Mouse (Mus musculus): ENCODE measurements around the gene Xrn1.
"Not testable (repeated sequence)": the region's sequence is repeated elsewhere in the genome, so short reads cannot be mapped to it uniquely, and the experiment has no call there.

Xrn1 gene

DNA sequence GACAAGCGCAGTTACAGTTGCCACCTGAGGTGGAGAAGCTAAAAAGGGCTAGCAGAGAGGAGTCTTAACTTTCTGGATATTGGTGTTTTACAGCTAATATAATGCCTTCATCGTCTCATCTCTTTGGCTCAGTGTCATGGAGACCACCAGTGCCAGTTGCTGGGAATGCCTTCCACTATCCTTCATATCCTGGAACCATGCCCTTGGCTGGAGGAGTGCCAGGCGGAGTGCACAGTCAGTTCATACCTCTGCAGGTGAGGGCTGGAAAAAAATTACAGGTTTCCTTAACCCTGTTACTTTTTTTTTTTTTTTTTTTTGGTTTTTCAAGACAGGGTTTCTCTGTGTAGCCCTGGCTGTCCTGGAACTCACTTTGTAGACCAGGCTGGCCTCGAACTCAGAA lies 96.9 kb downstream of the Xrn1 start:
- DNase-seq (ENCODE audit: low spot score): no peak

DNA sequence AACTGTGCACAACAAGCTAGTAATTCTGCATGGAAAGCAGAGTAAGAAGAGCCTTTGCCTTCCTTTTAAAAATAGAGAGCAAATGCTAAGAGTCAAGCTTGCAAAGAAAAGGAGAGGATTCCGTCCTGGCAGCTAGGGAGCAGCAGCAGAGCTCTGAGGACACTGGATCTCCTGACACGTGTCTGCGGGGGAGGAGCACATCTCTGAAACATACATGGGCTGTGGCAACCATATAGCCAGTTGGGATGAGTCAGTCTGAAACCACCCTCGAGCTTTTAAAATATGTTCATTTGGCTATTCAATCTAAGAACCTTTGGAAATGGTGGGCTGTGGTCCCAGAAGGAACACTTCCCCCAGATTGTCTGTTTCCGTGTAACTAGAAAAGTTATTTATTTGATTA lies 100.3 kb downstream of the Xrn1 start:
- no peak for DNase-seq (ENCODE audit: low spot score)

DNA sequence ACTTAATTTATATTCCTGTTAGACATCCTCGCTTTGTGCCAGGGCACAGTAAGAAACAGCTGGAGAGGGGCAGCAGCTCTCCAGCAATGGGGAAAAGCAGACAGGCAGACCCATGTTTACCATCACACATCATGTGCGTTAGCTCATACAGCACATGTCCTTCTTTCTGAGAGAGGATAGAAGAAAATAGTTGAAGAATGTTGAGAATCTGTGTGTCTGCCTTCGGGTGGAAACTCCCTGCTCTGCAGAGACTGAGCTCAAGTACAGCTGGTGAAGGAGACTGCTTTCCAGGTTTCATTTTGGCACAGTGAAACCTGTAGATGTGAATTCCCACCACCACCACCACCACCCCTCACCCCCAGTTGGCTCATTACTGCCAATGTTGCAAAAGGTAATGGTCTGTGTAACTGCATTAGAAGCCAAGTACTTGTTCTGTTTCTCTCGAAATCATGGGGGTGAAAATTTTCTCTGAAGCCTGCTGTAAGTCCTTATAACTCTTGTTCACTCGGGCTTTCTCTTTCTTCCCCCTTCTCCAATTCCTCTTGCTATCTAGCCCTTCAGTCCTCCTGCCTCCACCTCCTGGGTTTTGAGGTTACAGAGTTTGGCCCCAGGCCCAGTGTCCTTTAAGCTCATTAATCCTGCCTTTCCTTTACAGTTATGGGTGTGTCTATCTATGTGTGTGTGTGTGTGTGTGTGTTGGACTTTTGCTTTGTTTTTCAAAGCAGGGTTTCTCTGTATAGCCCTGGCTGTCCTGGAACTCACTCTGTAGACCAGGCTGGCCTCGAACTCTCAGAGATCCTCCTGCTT lies 102.1 kb downstream of the Xrn1 start:
- no peak for DNase-seq (ENCODE audit: low spot score)

DNA sequence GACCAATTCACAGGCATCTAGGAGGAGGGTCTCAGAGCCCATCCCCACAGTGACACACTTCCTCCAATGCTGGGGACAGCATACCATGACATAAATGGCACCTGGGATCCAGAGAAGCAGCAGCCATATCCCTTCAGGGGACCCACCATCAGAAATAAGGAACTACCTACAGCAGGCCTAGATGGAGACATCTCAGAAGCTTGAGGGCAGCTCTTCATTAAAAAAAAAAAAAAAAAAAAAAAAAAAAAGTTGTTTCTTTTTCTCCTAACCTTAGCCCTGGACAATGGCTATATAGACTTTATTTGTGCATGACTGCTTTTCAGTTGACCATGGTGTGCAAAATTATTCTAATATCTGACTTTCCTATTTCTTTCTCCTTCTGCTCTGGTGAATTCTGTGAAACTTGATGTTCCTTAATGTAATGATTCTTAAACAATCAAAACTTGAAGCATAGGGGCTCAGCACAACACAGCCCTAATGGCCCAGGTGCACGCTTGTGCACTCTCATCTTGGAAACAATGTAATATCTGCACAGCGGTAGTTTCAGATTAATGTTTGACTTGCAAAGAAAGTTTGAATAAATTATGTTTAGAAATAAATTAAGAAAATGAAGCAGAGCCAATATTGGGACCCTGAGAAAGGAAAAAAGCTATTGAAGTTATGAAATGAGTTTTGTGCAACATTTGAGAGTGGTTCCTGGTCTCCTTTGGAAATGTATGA lies 108.7 kb downstream of the Xrn1 start:
- DNase-seq (ENCODE audit: low spot score): no peak

DNA sequence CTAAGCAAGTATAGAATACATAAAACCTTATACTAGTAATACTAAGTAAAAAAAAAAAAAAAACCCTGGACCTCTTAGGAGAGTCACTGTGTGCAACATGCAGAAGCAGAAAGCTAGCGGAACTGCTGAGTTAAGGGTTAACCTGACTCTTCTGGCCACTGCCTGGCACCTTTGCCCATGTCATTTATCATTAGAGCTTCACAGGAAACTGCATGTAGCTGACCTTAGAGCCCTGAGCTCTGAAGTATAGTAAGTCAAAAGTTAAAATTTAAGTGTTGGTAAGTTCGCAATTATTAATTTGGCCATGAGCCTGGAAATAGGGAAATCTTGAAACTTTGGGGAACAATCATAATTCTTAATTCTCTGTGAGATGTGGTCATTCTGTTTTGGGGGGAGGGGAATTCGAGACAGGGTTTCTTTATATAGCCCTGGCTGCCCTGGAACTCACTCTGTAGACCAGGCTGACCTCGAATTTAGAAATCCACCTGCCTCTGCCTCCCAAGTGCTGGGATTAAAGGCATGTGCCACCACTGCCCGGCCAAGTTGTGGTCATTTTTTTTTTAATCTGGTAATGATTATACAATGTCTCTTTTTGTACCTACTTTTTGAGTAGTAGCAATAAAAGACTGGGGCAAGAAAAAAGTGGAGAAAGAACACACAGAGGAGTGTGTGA lies 109.4 kb downstream of the Xrn1 start:
- no peak for DNase-seq (ENCODE audit: low spot score)

DNA sequence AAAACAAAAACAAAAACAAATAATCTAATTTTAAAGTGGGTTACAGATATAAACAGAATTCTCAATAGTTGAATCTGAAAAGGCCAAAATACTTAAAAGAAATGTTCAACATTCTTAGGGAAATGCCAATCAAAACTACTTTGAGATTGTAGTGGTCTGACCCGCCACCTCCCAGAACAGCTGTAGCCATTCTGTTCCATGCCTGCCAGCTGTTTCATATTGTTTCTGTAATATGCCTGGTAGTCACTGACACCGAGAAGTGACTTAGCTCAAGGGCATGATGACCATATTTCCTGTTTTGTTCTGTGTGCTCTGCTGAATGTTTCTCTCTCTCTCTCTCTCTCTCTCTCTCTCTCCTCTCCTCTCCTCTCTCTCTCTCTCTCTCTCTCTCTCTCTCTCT lies 112.9 kb downstream of the Xrn1 start:
- DNase-seq (ENCODE audit: low spot score): no peak

DNA sequence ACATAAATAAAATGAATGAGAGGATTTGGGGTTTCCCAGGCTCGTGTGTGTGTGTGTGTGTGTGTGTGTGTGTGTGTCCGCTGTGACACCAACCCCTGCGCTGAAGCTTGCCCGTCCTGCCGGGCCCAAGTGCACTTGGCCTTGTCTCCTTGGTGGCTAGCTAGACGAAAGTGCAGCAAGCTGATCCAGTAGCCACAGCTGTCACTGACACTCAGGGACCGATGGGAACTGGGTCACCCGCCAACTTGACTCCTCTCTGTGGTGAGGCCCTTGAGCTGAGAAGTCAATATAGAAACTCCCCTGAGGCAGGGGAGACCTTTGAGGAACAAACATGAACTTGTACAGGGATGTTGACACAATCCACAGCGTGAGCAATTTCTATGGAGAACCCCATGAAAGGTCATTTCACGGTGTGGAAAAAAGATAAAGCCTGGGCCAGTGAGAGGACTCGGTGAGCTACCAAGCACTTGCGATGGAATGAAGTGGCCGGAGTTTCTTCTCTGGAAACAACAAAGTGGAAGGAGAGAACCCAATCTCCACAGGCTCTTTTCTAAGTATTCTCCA lies 124.3 kb downstream of the Xrn1 start:
- no peak for DNase-seq (ENCODE audit: low spot score)

DNA sequence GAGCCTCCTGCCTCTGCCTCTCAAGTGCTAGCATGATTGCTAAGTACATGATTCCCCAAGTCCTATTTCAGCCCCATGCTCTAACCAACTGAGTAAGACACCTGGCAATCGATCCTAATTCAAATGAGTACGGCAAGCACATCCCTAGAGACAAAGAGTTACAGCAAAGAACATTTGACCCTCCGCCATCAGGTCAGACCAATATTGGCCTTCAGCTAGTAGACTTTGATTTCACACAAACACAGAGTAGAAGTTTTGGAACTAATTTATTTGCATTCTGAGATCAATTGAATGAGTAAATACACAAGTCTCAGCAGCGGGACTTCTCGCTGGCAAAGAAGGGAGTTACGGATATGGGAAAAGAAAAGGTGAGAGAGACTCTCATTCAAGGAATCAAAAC lies 130.7 kb downstream of the Xrn1 start:
- DNase-seq (ENCODE audit: low spot score): no peak

DNA sequence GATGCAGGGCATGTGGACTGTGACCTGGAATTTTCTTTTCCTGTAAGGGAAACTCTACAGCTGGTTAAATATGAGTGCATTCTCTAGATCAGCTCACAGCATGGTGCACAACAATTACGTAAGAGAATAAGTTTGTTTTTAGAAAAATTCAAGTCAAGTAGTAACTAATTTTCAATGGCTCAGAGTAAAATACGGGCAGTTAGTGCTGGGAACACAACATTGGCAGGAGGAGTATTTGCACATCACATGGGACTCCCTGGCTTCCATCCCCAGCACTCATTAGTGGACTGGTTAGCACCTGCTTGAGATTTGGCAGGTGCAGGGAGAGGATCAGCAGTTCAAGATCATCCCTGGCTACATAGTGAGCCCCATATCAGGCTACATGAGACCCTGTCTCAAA lies 133.1 kb downstream of the Xrn1 start:
- DNase-seq (ENCODE audit: low spot score): no peak

DNA sequence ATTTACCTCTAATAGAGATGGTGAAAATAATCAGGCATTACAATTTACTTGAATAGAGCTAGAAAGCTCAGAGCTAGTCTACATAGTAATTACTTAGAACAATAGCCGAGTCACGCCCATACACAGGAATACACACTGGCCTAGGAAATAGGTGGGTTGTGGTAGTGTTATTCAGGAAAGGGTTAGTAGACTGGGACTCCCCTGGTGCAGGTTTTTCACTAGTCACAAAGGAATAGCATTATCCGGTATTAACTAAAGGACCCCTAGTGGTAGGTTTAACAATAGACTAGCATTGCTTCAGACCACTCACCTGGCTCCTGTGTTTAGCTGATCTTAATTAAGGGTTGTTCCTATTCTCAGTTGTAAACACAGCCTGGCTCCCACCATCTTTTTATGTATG lies 133.9 kb downstream of the Xrn1 start:
- not testable (repeated sequence) for DNase-seq (ENCODE audit: low spot score)

DNA sequence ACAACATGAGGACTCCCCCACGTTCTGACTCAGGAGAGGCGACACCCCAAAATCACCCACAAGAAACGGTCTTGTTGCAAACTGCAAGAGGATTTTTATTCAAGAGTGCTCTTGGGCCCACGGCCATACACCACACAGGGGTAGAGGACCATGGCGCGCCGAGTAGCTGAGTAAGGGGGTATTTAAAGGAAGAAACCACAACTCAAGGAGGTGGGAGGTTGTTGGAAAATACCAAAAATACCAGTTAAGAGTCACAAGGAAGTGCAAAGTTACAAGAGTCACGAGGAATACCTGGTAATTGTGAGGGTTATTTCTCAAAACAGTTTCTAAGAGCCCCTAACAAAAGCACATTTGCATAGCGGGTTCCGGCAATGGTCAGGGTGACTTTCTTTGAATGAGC lies 138.1 kb downstream of the Xrn1 start:
- DNase-seq (ENCODE audit: low spot score): not testable (repeated sequence)

DNA sequence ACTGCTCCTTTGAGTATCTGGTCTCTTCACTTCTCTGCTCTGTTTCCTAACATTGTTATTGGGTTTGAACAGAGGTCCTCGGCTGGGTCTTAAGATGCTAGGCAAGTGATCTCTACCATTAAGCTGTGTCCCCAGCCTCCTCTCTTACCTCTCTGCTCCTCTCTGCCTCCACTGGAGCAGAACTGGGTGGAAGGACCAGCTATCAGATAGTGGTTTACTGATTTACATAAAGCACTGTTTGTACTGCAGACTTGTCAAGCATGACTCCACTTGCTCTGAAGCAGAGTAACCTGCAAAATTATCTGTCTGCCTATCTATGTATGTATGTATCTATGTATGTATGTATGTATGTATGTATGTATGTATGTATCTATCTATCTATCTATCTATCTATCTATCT lies 138.7 kb downstream of the Xrn1 start:
- DNase-seq (ENCODE audit: low spot score): no peak

DNA sequence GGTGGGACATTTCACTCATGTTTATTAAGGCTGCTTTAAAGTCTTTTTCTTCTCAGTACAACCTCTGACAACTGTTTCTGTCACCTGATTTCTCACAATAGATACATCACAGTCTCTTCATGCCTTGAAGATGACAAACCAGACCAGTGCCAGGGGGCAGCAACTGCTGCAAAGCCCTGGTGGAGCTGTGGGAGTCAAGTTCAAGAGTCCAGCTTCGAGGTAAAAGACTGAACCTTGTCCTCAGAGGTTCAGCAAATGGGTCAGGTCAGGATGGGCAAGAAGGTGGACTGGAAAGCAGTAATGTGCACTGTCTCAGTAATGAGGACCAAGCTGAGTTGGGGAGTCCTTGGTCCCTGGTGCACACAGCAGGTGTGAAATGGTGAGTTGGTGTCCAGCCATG lies 139.8 kb downstream of the Xrn1 start:
- DNase-seq (ENCODE audit: low spot score): no peak

DNA sequence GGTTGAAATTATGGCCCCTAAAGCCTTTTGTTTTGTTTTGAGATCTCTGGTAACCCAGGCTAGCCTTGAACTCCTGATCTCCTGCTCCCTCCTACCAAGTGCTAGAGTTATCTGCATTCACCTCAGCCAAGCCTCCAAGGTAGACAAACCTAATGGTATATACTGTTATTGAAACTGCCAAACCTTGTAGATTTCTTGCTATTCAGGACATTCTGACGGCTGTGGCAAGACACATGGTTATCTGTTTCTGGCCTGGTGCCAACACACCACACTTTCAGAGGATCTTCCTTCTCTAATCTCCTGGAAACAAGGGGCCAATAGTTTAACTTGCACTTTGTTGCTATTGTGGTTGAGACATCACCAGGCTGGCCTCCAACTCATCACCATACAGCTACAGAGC lies 140.6 kb downstream of the Xrn1 start:
- DNase-seq (ENCODE audit: low spot score): no peak

DNA sequence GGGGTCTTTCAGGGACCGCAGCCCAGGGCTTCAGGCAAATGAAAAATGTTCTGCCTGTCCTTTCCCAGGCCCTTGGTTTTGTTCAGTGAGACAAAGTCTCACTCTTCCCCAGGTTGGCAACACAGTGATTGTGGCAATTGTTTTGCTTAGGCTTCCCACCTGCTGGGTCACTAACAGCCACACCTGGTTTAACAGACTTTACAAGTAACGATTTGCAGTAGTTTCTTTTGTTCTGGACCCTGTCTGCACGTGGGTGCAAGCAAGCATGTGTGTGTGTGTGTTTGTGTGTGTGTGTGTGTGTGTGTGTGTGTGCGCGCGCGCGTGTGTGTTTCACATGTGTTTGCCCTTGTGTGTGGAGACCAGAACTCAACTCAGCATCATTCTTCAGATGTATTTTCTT lies 148.3 kb downstream of the Xrn1 start:
- DNase-seq (ENCODE audit: low spot score): no peak
